Mouse (Mus musculus): ENCODE results near the gene S100a6. TPM values are rescaled to one million over a fixed set of nuclear protein-coding genes. Genes with fewer than 3 reads are reported as not detected.

The S100a6 gene
- polyA plus RNA-seq, 1 experiment from 2014 or later, result 11.8 TPM

DNA sequence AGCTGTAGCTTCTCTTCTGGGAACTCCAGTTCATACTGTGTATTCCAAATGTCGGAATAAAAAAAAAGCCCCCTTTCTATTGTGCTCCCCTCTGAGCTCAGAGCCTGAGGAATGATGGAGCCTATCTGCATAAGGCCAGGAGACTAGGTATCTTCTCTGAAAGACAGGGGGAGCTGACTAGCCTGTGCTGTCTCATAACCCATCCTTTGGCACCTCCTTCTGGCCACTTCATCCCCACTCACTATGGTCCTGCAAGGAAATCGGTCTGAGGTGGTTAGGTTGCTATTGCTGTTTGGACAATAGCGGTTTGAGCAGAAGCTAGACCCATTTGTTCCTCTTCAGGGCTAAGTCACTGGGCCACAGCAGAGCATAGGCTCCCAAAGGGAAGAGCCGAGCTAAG lies 15.1 kb downstream of the S100a6 start:
- H3K9ac ChIP-seq (replicated peaks; ENCODE audit: low read depth, low read length), result no peak overlapping the region
- H3K4me2 ChIP-seq (ENCODE audit: low read depth, low read length), result no peak overlapping the region
- ATAC-seq (ENCODE audit: low read depth), result no peak
- H3K27me3 ChIP-seq (ENCODE audit: control insufficient read depth, insufficient read depth, low read length), result no peaks in the 10 kb centered on the region
- peaks cover 8% of the 10 kb centered on the region; the same call in 1 of the 2 replicates for H3K4me1 ChIP-seq (ENCODE audit: control insufficient read depth, insufficient read depth, low read length)
- no peaks in the 10 kb centered on the region for H3K36me3 ChIP-seq (ENCODE audit: control insufficient read depth, insufficient read depth, low read length)
- 62% methylated on average over 4 of the region's 4 CpGs for WGBS
- H3K4me3 ChIP-seq (ENCODE audit: low read depth, low read length), result no peak overlapping the region
- H3K9me3 ChIP-seq (ENCODE audit: control insufficient read depth, low read length), result no peaks in the 10 kb centered on the region
- no peak overlapping the region for H3K27ac ChIP-seq (ENCODE audit: low read depth, low read length)

DNA sequence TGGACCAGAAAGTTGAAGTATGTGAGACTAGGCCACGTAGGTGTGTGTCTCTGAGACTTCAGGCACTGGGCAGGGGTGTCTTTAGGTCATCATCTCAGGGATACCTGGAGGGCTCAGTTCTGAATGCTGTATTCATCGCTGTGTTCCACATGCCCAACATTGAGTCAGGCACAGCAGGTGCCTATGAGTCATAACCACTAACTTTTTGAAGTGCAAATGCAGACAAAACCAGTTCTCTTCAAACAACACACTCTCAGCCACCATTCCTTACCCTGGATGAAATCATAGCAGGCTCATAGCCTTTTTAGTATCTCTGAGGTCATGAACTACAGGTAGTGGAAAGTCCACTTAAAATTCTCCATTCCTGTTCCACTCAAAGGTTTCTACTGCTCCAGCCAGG lies 16.6 kb downstream of the S100a6 start:
- no peak overlapping the region for H3K4me2 ChIP-seq (ENCODE audit: low read depth, low read length)
- H3K9me3 ChIP-seq (ENCODE audit: control insufficient read depth, low read length), result no peaks in the 10 kb centered on the region
- 75% methylated on average over 2 of the region's 2 CpGs for WGBS
- ATAC-seq (ENCODE audit: low read depth), result no peak
- no peak overlapping the region for H3K4me3 ChIP-seq (ENCODE audit: low read depth, low read length)
- H3K36me3 ChIP-seq (ENCODE audit: control insufficient read depth, insufficient read depth, low read length), result no peaks in the 10 kb centered on the region
- H3K27ac ChIP-seq (ENCODE audit: low read depth, low read length), result no peak overlapping the region
- H3K27me3 ChIP-seq (ENCODE audit: control insufficient read depth, insufficient read depth, low read length), result no peaks in the 10 kb centered on the region
- H3K9ac ChIP-seq (replicated peaks; ENCODE audit: low read depth, low read length), result no peak overlapping the region
- peaks cover under 1% of the 10 kb centered on the region; the same call in 1 of the 2 replicates for H3K4me1 ChIP-seq (ENCODE audit: control insufficient read depth, insufficient read depth, low read length)

DNA sequence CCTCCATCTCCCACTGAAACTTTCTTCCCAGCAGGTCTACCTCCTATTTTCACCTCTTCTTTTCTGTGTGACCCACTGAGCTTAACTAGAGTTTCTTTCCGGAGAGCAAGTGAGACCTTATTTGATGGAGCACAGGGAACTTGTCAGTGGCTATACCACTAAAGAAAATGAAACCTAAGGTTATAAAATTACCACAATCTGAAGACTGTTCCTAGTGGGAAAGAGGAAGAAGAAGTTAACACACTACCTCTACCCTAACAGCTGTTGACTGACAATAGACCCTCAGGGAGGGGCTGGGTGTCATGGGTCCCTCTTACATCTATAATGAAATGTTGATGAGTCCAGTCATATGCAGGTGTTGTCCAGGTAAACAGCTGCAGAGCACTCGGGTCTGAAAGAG lies 19.3 kb downstream of the S100a6 start:
- Histone ChIP-seq H3K4me3 (ENCODE audit: low read depth, low read length) (no peak overlapping the region), H3K27ac (ENCODE audit: low read depth, low read length) (no peak overlapping the region), H3K36me3 (ENCODE audit: control insufficient read depth, insufficient read depth, low read length) (no peaks in the 10 kb centered on the region), H3K27me3 (ENCODE audit: control insufficient read depth, insufficient read depth, low read length) (no peaks in the 10 kb centered on the region), H3K9me3 (ENCODE audit: control insufficient read depth, low read length) (no peaks in the 10 kb centered on the region), H3K4me2 (ENCODE audit: low read depth, low read length) (no peak overlapping the region), H3K4me1 (ENCODE audit: control insufficient read depth, insufficient read depth, low read length) (no peaks in the 10 kb centered on the region), H3K9ac (replicated peaks; ENCODE audit: low read depth, low read length) (no peak overlapping the region)
- ATAC-seq (ENCODE audit: low read depth), result no peak
- WGBS, result 90% methylated on average over 2 of the region's 2 CpGs

DNA sequence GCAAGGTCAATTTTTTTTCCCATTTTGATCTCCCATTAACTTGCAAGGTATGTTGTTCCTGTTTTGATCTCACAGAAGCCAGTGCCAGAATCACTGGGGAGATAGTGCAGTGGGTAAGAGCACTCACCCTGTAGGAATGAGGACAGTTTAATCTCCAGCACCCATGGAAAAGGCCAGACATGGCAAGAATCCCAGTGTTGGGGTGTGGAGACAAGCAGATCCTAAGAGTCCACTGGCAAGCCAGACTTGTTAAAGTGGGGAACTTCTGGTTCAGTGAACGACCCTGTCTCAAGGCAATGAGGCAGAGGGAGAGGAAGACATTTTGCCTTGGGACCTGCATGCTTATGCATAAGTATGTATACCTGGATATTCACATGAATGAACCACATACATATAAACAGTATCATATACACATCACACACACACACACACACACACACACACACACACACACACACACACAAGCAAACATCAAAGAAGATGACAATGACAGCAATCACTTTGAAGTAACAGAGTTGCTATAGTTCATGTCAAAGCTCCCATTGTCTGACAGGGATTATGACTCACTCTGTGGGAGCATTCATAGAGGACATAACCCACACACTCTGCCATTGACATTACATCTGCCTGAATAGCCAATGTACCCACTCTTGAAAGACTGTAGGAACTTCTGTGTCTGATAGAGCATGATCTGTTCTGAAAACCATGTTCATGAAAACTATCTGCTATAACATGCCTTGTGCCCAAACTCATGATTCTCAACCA lies 26.0 kb downstream of the S100a6 start:
- no peak overlapping the region for H3K27ac ChIP-seq (ENCODE audit: low read depth, low read length)
- H3K4me3 ChIP-seq (ENCODE audit: low read depth, low read length), result no peak overlapping the region
- H3K27me3 ChIP-seq (ENCODE audit: control insufficient read depth, insufficient read depth, low read length), result no peaks in the 10 kb centered on the region
- H3K9me3 ChIP-seq (ENCODE audit: control insufficient read depth, low read length), result no peaks in the 10 kb centered on the region
- no peaks in the 10 kb centered on the region for H3K36me3 ChIP-seq (ENCODE audit: control insufficient read depth, insufficient read depth, low read length)
- H3K4me1 ChIP-seq (ENCODE audit: control insufficient read depth, insufficient read depth, low read length), result no peaks in the 10 kb centered on the region
- H3K9ac ChIP-seq (replicated peaks; ENCODE audit: low read depth, low read length), result no peak overlapping the region
- no peak overlapping the region for H3K4me2 ChIP-seq (ENCODE audit: low read depth, low read length)
- WGBS, result 88% methylated on average over 1 of the region's 1 CpGs
- ATAC-seq (ENCODE audit: low read depth), result no peak

DNA sequence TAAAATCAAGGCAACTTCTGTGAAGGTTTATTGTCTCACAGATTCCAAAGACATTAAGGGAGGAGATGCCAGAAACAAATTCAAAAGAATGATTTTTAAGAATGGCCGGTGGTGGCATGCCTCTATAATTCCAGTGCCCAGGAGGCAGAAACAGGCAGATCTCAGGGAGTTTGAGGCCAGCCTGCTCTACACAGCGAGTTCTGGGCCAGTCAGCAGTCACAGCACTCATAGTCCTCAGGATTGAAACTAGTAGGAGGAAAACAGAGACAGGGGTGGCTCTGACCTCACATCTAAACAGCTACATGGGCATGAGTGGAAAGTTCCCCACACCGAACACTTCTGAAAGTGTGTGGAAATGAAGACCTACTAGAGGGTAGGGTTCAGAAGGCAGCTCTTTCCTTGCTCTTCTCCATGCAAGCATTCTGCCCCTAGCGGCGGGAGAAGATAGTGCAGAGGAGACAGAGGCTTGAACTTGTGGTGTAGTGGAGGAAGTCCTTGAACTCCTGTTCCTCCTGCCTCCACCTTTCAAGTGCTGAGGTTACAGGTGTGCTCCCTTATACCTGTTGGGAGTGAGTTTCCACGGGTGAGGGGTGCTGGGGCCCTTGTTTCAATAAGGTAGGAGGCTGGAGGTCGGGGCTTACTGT lies 27.0 kb downstream of the S100a6 start:
- Histone ChIP-seq H3K4me2 (ENCODE audit: low read depth, low read length) (no peak overlapping the region), H3K36me3 (ENCODE audit: control insufficient read depth, insufficient read depth, low read length) (no peaks in the 10 kb centered on the region), H3K27ac (ENCODE audit: low read depth, low read length) (no peak overlapping the region), H3K9ac (replicated peaks; ENCODE audit: low read depth, low read length) (no peak overlapping the region), H3K27me3 (ENCODE audit: control insufficient read depth, insufficient read depth, low read length) (no peaks in the 10 kb centered on the region), H3K4me1 (ENCODE audit: control insufficient read depth, insufficient read depth, low read length) (no peaks in the 10 kb centered on the region), H3K4me3 (ENCODE audit: low read depth, low read length) (no peak overlapping the region), H3K9me3 (ENCODE audit: control insufficient read depth, low read length) (no peaks in the 10 kb centered on the region)
- 55% methylated on average over 7 of the region's 7 CpGs for WGBS
- no peak for ATAC-seq (ENCODE audit: low read depth)

DNA sequence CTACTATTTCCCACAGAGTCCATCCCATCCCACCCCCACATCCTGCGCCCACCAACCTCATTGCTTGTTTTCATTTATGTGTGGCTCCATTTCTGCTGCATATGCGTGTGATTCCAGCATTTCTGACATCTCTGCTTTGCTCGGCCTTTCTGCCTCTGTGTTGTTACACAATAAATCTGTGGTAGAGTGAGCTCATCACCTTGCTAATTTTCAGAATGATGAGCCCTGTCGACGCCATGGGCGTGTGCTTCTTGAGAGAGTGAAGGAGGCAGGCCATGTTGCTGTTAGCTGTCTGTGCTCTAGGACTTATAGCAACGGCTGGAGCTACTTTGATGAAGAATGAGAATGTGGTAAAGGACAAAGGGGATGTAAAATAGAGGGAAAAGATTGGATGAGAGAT lies 28.3 kb downstream of the S100a6 start:
- no peaks in the 10 kb centered on the region for H3K4me1 ChIP-seq (ENCODE audit: control insufficient read depth, insufficient read depth, low read length)
- no peaks in the 10 kb centered on the region for H3K27me3 ChIP-seq (ENCODE audit: control insufficient read depth, insufficient read depth, low read length)
- H3K9me3 ChIP-seq (ENCODE audit: control insufficient read depth, low read length), result no peaks in the 10 kb centered on the region
- H3K27ac ChIP-seq (ENCODE audit: low read depth, low read length), result no peak overlapping the region
- no peaks in the 10 kb centered on the region for H3K36me3 ChIP-seq (ENCODE audit: control insufficient read depth, insufficient read depth, low read length)
- no peak overlapping the region for H3K4me2 ChIP-seq (ENCODE audit: low read depth, low read length)
- no peak overlapping the region for H3K9ac ChIP-seq (replicated peaks; ENCODE audit: low read depth, low read length)
- 82% methylated on average over 7 of the region's 7 CpGs for whole genome bisulfite sequencing
- no peak for ATAC-seq (ENCODE audit: low read depth)
- no peak overlapping the region for H3K4me3 ChIP-seq (ENCODE audit: low read depth, low read length)

DNA sequence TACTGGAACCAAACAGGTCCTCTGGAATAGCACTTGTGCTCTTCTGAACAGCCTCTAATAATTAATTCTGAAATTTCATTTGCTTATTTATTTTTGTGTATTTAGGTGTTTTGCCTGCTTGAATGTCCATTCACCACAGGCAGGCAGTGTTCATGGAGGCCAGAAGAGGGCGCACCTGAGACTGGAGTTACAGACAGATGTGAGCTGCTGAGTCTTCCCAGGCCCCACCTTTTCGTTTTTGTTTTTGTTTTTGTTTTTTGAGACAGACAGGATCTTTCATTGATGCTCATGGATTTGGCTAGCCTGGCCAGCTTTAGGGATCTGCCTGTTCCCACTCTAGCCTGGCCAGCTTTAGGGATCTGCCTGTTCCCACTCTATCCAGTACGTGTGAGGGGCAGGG lies 31.5 kb downstream of the S100a6 start:
- no peak overlapping the region for H3K9ac ChIP-seq (replicated peaks; ENCODE audit: low read depth, low read length)
- H3K9me3 ChIP-seq (ENCODE audit: control insufficient read depth, low read length), result no peaks in the 10 kb centered on the region
- no peaks in the 10 kb centered on the region for H3K27me3 ChIP-seq (ENCODE audit: control insufficient read depth, insufficient read depth, low read length)
- WGBS, result 48% methylated on average over 3 of the region's 3 CpGs
- no peaks in the 10 kb centered on the region for H3K4me1 ChIP-seq (ENCODE audit: control insufficient read depth, insufficient read depth, low read length)
- H3K36me3 ChIP-seq (ENCODE audit: control insufficient read depth, insufficient read depth, low read length), result no peaks in the 10 kb centered on the region
- no peak overlapping the region for H3K27ac ChIP-seq (ENCODE audit: low read depth, low read length)
- H3K4me2 ChIP-seq (ENCODE audit: low read depth, low read length), result no peak overlapping the region
- no peak overlapping the region for H3K4me3 ChIP-seq (ENCODE audit: low read depth, low read length)
- ATAC-seq (ENCODE audit: low read depth), result no peak

DNA sequence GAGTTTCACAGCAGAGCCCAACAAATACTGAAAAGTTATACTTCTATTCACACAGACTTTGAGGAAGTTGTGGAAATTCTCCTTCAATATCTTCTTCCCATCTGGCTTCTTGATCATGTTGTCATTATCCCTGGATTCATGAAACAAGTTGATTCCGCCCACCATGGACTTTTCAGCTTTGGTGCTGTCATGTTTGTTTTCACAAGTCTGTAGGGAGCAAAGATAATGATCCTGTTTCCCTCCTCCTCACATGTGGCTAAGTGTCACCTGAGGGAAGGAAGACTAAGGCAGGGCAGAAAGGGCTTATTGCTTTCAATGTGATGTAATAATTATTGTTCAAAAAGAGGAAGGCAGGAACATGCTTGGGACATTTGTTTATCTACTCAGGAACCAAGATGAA lies 34.6 kb downstream of the S100a6 start:
- Histone ChIP-seq H3K4me1 (ENCODE audit: control insufficient read depth, insufficient read depth, low read length) (no peaks in the 10 kb centered on the region), H3K9ac (replicated peaks; ENCODE audit: low read depth, low read length) (no peak overlapping the region), H3K4me2 (ENCODE audit: low read depth, low read length) (no peak overlapping the region), H3K27ac (ENCODE audit: low read depth, low read length) (no peak overlapping the region), H3K9me3 (ENCODE audit: control insufficient read depth, low read length) (no peaks in the 10 kb centered on the region), H3K27me3 (ENCODE audit: control insufficient read depth, insufficient read depth, low read length) (no peaks in the 10 kb centered on the region), H3K4me3 (ENCODE audit: low read depth, low read length) (no peak overlapping the region), H3K36me3 (ENCODE audit: control insufficient read depth, insufficient read depth, low read length) (no peaks in the 10 kb centered on the region)
- no peak for ATAC-seq (ENCODE audit: low read depth)
- WGBS, result 90% methylated on average over 1 of the region's 1 CpGs

DNA sequence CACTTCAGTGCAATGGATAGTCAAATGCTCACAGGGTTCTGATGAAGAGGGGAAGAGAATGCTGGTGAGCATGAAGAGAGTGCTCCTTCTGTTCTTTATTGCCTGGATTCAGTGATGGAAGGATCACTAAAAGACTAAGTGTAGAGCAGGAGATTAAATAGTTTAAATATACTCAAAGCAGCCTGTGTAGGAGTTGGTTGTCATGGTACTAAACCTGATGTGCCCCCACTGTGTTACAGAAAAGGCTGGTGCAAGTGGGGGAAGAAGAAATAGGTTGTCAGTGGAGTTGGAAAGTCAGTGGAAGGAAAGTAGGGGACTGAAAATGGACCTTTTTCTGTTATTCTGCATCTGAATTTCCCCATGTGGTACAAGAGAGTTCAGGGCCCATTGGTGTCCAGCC lies 36.3 kb downstream of the S100a6 start:
- no peaks in the 10 kb centered on the region for H3K4me1 ChIP-seq (ENCODE audit: control insufficient read depth, insufficient read depth, low read length)

More for the DNA sequence above, 36.3 kb downstream of the S100a6 start:
- Histone ChIP-seq H3K9ac (replicated peaks; ENCODE audit: low read depth, low read length) (no peak overlapping the region), H3K27ac (ENCODE audit: low read depth, low read length) (no peak overlapping the region), H3K36me3 (ENCODE audit: control insufficient read depth, insufficient read depth, low read length) (no peaks in the 10 kb centered on the region), H3K4me2 (ENCODE audit: low read depth, low read length) (no peak overlapping the region), H3K4me3 (ENCODE audit: low read depth, low read length) (no peak overlapping the region), H3K27me3 (ENCODE audit: control insufficient read depth, insufficient read depth, low read length) (no peaks in the 10 kb centered on the region), H3K9me3 (ENCODE audit: control insufficient read depth, low read length) (no peaks in the 10 kb centered on the region)
- no peak for ATAC-seq (ENCODE audit: low read depth)
